Mouse (Mus musculus): ENCODE measurements around the gene Inf2. TPM values are rescaled to one million over a fixed set of nuclear protein-coding genes. Genes with fewer than 3 reads are reported as not detected.

Inf2 gene
- total RNA-seq, 4 experiments from 2014 or later: 171 to 194 (median 182) TPM

DNA sequence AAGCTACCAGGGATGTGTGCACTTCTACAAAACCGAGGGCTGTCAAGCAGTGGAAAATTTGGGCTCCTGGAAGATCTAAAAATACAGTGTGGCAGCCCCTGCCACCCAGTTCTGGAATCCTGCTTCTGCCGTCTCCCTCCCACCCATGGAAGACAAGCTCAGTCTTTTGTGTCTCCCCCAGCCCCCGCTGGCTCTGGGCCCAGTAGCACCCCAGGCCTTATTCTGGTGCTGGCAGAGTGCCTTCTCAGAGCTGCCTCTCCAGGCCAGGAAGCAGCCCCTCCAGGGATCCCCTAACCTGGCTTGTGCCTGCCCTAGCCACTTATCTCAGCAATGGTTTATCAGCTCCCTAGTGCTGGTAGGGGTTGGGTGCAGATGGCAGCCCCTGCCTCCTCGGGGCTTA, 6.4 kb downstream of the Inf2 start:
- peak in 1 of 2 experiments; percentile 83 for DNase-seq (ENCODE audit: low spot score in 2 of 2)

- no peak for DNase-seq (ENCODE audit: low spot score in 2 of 2)
These were observed 7.0 kb downstream of the Inf2 start for GRCm38 (mm10) chr12:112595626-112596025.

- no peak for DNase-seq (ENCODE audit: low spot score in 2 of 2)
These were observed 7.9 kb downstream of the Inf2 start for GRCm38 (mm10) chr12:112596454-112596853.

DNA sequence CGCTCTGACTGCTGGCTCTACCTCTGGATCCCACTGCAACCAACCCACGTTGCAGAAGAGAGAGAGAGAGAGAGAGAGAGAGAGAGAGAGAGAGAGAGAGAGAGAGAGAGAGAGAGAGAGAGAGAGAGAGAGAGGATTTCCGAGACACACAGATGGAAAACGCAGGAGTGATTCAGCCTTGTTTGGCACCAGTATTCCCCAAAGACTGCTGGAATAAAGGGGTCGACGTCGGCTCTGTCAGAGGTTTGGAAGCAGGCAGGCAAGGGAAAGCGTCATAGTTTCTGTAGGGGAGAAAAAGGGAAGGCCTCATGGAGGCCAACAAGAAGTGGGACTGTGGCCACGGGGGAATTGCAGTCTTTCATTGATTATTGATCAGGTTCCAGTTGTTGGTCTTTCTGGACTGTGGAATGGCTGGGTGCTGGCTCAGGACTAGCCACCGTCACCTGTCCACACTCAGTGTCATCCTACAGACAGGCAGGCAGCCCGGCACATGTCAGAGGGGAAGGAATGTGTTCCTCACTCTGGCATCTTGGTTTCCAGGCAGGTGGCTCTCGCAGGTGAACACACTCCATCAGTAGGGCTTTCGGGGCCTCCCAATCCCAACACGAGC, 8.4 kb downstream of the Inf2 start:
- DNase-seq (ENCODE audit: low spot score in 2 of 2): no peak

DNA sequence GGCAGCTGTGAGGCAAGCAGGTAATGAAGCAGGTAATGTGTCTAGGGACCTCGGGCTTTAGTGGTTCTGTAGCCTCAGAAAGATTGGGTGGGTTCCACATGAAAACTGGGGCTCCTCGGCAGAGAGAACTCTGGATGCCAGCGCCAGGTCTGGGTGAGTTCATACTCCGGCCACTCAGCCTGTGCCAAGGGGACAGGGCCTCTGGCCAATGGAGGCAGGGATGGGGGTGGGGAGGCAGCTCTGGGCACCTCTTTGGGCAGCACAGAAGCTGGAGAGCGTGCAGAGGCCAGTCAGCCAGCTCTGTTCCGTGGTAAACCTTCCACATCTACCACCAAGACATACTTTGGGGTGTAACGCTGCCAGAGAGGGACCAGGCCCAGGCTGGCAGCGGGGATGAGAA, 9.0 kb downstream of the Inf2 start:
- no peak for DNase-seq (ENCODE audit: low spot score in 2 of 2)

GRCm38 (mm10) chr12:112599198-112599597, 10.6 kb downstream of the Inf2 start:
- DNase-seq (ENCODE audit: low spot score in 2 of 2): no peak

DNA sequence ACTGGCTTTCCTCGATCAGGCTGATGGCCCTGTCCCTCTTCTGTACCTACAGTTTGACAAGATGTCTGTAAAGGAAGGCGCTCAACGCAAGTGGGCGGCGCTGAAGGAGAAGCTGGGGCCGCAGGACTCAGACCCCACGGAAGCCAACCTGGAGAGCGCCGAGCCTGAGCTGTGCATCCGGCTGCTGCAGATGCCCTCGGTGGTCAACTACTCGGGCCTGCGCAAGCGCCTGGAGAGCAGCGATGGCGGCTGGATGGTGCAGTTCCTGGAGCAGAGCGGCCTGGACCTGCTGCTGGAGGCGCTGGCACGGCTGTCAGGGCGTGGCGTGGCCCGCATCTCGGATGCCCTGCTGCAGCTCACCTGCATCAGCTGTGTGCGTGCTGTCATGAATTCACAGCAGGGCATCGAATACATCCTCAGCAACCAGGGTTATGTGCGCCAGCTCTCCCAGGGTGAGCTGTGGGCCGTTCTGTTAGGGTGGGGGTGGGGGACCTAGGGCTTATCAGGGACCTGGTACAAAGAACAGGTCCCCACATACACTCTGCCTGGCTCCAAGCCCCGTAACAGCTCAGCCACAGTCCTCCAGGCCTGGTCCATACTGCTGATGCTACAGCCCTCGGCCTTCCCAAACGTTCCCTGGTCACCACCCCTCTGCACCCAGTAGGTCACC, 11.5 kb downstream of the Inf2 start:
- DNase-seq (ENCODE audit: low spot score in 2 of 2): no peak

DNA sequence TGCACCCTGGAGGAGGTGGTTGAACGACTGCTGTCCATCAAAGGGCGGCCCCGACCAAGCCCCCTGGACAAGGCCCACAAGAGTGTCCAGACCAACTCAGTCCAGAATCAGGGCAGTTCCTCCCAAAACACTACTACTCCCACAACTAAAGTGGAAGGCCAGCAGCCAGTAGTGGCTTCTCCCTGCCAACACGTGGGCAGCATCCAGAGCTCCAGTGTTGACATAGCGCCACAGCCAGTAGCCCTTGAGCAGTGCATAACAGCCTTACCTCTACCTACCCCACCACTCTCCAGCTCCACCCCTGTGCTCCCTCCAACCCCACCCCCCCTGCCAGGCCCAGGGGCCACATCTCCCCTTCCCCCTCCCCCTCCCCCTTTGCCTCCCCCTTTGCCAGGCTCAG, 15.4 kb downstream of the Inf2 start:
- no peak for DNase-seq (ENCODE audit: low spot score in 2 of 2)

DNA sequence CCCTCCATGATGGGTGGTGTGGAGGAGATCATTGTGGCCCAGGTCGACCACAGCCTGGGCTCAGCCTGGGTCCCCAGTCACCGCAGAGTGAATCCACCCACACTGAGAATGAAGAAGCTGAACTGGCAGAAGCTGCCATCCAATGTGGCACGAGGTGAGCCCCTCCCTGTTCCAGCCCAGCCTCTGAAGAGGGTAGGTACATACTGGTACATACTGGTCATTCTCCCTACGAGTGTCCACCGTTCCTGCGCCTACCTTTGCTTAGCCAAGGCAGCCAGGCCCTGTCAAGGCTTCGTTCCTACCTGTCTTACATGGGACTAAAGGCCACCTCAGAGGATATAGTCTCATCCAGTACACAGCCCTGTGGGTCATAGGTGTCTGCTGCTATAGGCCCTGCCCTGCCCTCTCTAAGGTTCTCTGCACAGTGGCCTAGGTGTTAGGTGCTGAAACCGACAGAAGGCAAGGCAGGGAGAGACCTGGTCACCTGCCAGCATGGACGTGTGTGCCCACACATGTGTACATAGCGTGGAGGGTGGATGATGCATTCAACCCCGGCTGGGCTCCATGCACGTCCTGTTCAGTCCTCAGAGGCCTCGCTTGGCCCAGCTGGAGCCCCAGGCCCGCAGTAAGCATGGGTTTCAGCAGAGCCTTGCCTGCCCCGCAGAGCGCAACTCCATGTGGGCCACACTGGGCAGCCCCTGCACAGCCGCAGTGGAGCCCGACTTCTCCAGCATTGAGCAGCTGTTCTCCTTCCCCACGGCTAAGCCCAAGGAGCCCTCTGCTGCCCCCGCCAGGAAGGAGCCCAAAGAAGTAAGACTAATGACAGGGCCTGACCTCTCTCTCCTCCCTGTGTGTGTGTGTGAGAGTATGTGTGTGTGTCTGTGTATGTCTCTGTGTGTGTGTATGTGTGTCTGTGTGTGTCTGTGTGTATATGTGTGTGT, 16.4 kb downstream of the Inf2 start:
- no peak for DNase-seq (ENCODE audit: low spot score in 2 of 2)

DNA sequence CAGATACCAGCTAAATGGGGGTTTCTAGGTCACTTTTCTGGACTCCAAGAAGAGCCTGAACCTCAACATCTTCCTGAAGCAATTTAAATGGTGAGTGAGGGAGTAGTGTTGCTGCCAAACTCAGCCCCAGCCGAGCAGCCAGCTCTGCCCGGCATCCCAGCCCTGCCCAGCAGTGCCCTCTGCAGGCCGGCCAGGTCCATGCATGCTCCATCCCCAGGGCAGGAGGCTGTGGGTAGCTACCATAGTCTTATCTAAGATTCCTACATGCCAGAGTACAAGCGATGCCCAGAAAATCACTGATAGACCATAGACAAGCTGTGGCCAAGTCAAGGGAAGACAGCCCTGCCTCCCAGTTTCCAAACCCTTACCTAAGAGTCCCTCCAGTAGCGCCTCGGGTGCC, 17.2 kb downstream of the Inf2 start:
- DNase-seq (ENCODE audit: low spot score in 2 of 2): peak in 1 of 2 experiments; percentile 76

DNA sequence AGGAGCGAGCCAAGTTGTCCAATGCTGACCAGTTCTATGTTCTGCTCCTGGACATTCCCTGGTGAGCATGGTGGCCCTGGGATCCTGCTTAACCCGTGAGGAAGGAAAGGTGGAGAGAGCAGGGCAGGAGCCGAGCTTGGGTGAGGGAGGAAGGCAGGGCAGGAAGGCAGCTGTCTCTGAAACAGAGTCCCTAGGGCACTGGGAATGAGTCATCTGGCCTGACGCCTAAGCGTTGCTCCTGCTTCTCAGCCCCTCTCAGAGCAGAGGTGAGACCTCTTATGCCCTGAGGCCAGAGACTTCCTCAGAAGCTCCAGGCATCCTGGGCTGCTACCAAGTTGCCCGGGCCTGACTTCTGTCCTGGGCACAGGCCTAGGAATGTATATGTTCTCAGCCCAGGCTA, 18.4 kb downstream of the Inf2 start:
- no peak for DNase-seq (ENCODE audit: low spot score in 2 of 2)

- DNase-seq (ENCODE audit: low spot score in 2 of 2): no peak
These were observed 20.4 kb downstream of the Inf2 start for GRCm38 (mm10) chr12:112609031-112609430.

- DNase-seq (ENCODE audit: low spot score in 2 of 2): no peak
These were observed 28.1 kb downstream of the Inf2 start for GRCm38 (mm10) chr12:112616668-112617067.

- DNase-seq (ENCODE audit: low spot score in 2 of 2): peak in 1 of 2 experiments; percentile 90
These were observed 28.6 kb downstream of the Inf2 start for GRCm38 (mm10) chr12:112617184-112617583.

DNA sequence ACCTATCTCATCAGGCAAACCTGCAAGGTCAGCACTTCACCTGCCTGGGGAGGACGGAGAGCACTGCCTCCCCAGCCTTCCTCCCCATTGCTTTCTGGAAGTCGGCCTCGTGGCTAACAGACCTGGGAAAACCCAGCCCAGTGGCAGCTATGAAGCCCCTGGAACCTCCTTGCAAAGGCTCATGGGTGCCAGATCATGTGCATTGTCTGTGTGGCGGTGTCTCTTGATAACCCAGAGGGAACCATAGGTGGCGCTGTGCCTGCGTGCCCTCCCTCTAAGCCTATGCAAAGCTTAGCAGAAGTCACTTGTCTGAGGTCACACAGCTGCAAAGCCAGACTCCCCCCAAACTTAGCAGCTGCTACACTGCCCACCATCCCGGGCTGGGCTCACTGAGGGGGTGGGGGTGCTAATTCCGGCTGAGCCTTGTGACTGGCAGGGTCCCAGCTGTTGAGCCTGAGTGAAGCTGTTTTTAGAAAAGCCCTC, 29.4 kb downstream of the Inf2 start:
- peak in 1 of 2 experiments; percentile 73 for DNase-seq (ENCODE audit: low spot score in 2 of 2)

DNA sequence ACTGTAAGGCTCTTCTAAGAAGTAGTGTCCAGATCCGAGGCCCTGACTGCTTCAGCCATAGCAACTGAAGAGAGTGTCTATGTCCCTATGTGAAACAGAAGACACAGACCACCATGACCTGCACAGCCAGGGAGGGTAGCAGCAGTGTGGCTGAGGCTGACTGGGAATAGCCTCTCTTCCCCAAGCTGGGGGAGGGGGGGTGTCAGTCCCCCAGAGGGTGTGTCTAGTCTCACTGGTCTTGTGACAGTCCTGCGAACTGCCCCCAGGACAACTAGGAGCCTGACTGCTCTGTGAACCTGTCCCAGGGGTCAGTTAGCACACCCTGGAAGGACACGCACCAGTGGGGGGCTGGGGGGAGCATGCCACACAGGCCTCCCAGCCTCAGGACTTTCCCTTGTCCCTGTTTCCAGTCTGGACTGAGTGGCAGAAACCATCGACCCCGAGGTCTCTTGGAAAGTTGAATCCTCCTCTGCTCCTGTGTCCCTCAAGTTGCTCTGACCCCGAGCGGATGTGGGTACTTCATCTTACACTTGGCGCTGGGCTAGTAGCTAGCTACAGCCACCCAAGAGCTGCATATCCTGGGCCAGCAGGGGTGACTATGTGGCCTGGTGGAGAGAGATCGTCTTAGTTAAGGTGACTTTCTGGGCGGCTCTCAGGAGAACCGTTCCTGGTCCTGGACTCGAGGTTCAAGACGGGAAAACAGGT, 30.5 kb downstream of the Inf2 start:
- no peak for DNase-seq (ENCODE audit: low spot score in 2 of 2)

DNA sequence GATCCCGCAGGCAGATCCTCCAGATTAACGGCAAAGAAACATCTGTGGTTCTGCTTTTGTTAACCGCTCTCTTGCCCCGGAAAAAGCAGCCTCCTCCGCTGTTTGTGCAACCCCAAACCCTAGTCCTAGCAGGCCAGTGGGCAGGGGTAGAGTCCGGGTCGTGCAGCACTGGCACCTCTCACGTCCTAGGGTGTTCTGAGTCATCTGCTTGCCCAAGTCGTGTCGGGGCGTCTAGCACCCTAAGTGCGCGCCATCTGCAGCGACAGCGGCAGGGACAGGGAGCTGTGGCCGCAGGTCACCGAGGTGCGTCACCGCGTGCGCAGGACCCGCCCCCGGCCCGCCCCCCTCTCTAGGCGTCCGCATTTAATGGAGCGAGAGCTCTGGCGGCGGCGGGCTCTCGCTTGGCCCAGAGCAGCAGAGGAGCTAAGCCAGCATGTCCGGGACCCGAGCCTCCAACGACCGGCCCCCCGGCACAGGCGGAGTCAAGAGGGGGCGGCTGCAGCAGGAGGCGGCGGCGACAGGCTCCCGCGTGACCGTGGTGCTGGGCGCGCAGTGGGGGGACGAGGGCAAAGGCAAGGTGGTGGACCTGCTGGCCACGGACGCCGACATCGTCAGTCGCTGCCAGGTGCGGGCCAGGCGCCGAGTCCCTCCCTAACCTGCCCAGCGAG, 31.2 kb downstream of the Inf2 start, which contains the start of gene Adssl1:
TSS of gene Adssl1 (plus strand) at position 360 of the 668 bp plus-strand sequence.
- DNase-seq (ENCODE audit: low spot score in 2 of 2): no peak

GRCm38 (mm10) chr12:112620354-112621061, 31.9 kb downstream of the Inf2 start:
- DNase-seq (ENCODE audit: low spot score in 2 of 2): no peak

DNA sequence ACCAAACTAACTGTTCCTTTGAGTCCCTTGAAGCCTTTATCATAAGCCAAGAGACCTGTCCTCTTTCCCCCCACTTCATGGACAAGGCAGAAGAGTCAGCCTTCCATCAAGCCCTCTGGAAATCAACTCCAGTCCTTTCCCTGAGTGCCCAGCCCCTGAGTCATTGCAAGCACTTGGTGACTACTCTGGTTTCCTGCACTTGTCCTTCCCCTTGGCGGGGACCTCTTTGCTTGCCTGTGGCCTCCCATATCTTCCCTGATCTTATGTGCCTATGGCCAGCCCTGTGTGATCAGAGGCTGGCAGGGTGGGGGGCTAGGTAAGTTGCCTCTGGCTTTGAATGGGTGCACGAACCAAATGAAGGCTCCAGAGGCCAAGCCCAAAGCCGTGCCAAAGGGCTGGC, 33.3 kb downstream of the Inf2 start:
- no peak for DNase-seq (ENCODE audit: low spot score in 2 of 2)

GRCm38 (mm10) chr12:112623742-112624141, 35.2 kb downstream of the Inf2 start:
- DNase-seq (ENCODE audit: low spot score in 2 of 2): no peak
